Mouse (Mus musculus) E14TG2a.4 (cell line): ENCODE results near the gene Cplx2.
A peak's percentile ranks its signal among the peaks of the same experiment; 100 is the strongest.

Experiments used
- H3K27me3 ChIP-seq: 2 replicates; pipeline ENCODE4 v1.6.1; 2014; ENCODE audit warnings: low read length, control low read depth; ENCODE audit not compliant: insufficient read depth
- H3K36me3 ChIP-seq: 2 replicates; pipeline ENCODE4 v1.6.1; 2014; ENCODE audit warnings: low read length, control low read depth; ENCODE audit not compliant: insufficient read depth
- H3K4me1 ChIP-seq: replicated peaks from 2 replicates; pipeline ENCODE4 v1.6.1; 2014; ENCODE audit warnings: low read depth, low read length, control low read depth
- H3K4me3 ChIP-seq: replicated peaks from 2 replicates; pipeline ENCODE4 v1.5.1; 2014; ENCODE audit warnings: mild to moderate bottlenecking, low read length
- H3K9me3 ChIP-seq: 2 replicates; pipeline ENCODE4 v1.6.1; 2014; ENCODE audit warnings: low read length, control low read depth
- CTCF ChIP-seq: conservative IDR thresholded peaks from 2 replicates; pipeline ENCODE4 v1.5.1; 2014; ENCODE audit warnings: low read length
- NANOG ChIP-seq: IDR thresholded peaks from 2 replicates; pipeline ENCODE4 v1.6.1; 2014; ENCODE audit warnings: borderline replicate concordance, low read length, mixed read lengths
- POU5F1 ChIP-seq: IDR thresholded peaks from 2 replicates; pipeline ENCODE4 v1.6.1; 2014; ENCODE audit warnings: low read length, borderline replicate concordance

Cplx2 gene

GRCm38 (mm10) chr13:54331825-54332675, 39.1 kb upstream of the Cplx2 start:
- Histone ChIP-seq H3K9me3 (no peaks in the 10 kb centered on the region), H3K4me3 (peak overlapping the region; percentile 37), H3K27me3 (peaks cover 35% of the 10 kb centered on the region), H3K36me3 (no peaks in the 10 kb centered on the region), H3K4me1 (peaks cover 40% of the 10 kb centered on the region)
- TF ChIP-seq CTCF = no peak
- no peak for TF ChIP-seq NANOG

- TF ChIP-seq CTCF = no peak
- TF ChIP-seq NANOG = no peak
- no peak for TF ChIP-seq POU5F1
- Histone ChIP-seq H3K4me3 (no peak overlapping the region), H3K27me3 (peaks cover 33% of the 10 kb centered on the region), H3K9me3 (no peaks in the 10 kb centered on the region), H3K4me1 (peaks cover 44% of the 10 kb centered on the region), H3K36me3 (no peaks in the 10 kb centered on the region)
Measured at GRCm38 (mm10) chr13:54332921-54333477, 38.1 kb upstream of the Cplx2 start.

GRCm38 (mm10) chr13:54337058-54337457, 34.1 kb upstream of the Cplx2 start:
- Histone ChIP-seq H3K4me1 (peaks cover 17% of the 10 kb centered on the region), H3K4me3 (no peak overlapping the region), H3K27me3 (peaks cover 34% of the 10 kb centered on the region), H3K36me3 (no peaks in the 10 kb centered on the region), H3K9me3 (no peaks in the 10 kb centered on the region)
- TF ChIP-seq CTCF (no peak), POU5F1 (no peak), NANOG (no peak)

- Histone ChIP-seq H3K27me3 (peaks cover 39% of the 10 kb centered on the region), H3K9me3 (no peaks in the 10 kb centered on the region), H3K4me3 (no peak overlapping the region), H3K36me3 (no peaks in the 10 kb centered on the region), H3K4me1 (peaks cover 12% of the 10 kb centered on the region)
- TF ChIP-seq CTCF = no peak
- no peak for TF ChIP-seq POU5F1
- no peak for TF ChIP-seq NANOG
Measured at GRCm38 (mm10) chr13:54337541-54337940, 33.6 kb upstream of the Cplx2 start.

- TF ChIP-seq NANOG (no peak), CTCF (no peak), POU5F1 (no peak)
- Histone ChIP-seq H3K27me3 (peaks cover 36% of the 10 kb centered on the region), H3K36me3 (no peaks in the 10 kb centered on the region), H3K9me3 (no peaks in the 10 kb centered on the region), H3K4me3 (no peak overlapping the region), H3K4me1 (0 out of 2 replicates have a peak, but pooled peaks cover 5% of the 10 kb centered on the region)
Measured at GRCm38 (mm10) chr13:54338815-54339214, 32.3 kb upstream of the Cplx2 start.

DNA sequence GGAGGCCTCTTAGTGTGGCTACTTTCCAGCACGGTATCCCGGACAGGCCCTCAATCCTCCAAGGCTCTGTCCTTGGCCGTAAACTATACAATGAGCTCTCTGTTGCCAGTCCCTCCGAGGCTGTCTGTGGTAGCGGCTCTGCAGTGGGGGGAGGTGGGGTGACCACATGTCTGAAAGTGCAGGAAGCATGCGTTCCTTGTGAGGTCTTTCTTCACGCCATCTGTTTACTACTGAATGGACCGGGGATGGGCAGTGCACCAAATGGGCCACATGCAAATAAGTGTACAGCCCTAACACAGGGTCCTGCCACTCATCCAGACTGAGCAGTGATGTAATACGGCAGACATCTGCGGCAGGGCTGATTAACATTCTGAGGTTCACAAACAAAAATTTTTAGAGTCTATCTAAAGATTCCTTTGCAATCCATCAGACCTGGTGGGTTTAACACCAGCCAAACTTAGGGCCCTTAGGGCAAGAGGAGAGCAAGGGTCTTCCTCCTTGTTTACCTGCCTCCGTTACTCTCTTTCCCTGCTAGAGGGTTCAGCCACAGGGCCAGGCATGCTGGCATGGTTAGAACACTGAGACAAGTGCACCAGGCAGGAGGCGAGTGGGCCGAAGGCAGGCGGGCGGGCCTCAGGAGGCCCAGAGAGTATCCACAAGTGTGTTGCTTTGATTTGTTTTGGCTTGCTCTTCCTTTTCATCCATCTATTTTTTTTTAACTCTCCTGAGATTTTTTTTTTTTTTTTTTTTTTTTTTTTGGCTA, 25.1 kb upstream of the Cplx2 start:
- no peaks in the 10 kb centered on the region for H3K36me3 ChIP-seq

GRCm38 (mm10) chr13:54348011-54348410, 23.1 kb upstream of the Cplx2 start:
- H3K9me3 ChIP-seq = no peaks in the 10 kb centered on the region; the same call in 1 of the 2 replicates
- H3K4me3 ChIP-seq = no peak overlapping the region
- H3K36me3 ChIP-seq = no peaks in the 10 kb centered on the region
- peaks cover 34% of the 10 kb centered on the region for H3K27me3 ChIP-seq
- TF ChIP-seq CTCF = no peak
- no peak for TF ChIP-seq POU5F1
- TF ChIP-seq NANOG = no peak
- H3K4me1 ChIP-seq = no peaks in the 10 kb centered on the region

More for the DNA sequence above, 25.1 kb upstream of the Cplx2 start:
- Histone ChIP-seq H3K4me1 (no peaks in the 10 kb centered on the region), H3K9me3 (no peaks in the 10 kb centered on the region; the same call in 1 of the 2 replicates), H3K27me3 (peaks cover 49% of the 10 kb centered on the region), H3K4me3 (no peak overlapping the region)
- TF ChIP-seq NANOG = no peak

DNA sequence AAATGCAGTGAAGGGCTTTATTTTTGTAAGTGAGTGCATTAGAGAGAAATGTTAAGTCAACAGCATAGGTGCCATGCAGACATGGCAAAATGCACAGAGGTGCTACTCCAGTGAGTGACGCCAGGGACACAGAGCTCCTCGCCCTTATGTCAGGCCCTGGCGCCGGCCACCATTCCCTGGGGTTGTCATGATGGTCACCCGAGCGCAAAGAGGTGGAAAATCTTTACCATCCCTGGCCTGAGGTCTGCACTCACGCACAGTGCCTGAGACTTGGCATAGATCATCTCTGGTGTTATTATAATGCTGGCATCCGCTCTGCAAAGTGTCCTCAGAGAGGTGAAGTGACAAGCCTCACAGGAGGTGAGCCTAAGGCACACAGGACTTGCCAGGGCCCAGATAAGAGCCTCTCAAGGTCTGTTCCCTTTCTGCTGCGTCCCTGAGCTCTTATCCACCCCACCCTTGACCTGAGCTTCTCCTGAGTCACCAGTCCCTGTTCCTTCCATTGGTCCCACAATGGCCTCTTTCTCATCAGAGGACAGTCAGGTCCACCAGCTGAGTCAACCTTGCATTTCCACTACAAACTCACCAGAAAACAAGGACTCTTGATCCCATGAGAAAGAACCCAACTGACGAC, 21.9 kb upstream of the Cplx2 start:
- Histone ChIP-seq H3K4me3 (no peak overlapping the region), H3K9me3 (no peaks in the 10 kb centered on the region; the same call in 1 of the 2 replicates), H3K4me1 (no peaks in the 10 kb centered on the region), H3K36me3 (no peaks in the 10 kb centered on the region), H3K27me3 (peaks cover 21% of the 10 kb centered on the region)
- TF ChIP-seq CTCF = no peak
